Mouse (Mus musculus): ENCODE measurements around the gene Clstn2.

DNA sequence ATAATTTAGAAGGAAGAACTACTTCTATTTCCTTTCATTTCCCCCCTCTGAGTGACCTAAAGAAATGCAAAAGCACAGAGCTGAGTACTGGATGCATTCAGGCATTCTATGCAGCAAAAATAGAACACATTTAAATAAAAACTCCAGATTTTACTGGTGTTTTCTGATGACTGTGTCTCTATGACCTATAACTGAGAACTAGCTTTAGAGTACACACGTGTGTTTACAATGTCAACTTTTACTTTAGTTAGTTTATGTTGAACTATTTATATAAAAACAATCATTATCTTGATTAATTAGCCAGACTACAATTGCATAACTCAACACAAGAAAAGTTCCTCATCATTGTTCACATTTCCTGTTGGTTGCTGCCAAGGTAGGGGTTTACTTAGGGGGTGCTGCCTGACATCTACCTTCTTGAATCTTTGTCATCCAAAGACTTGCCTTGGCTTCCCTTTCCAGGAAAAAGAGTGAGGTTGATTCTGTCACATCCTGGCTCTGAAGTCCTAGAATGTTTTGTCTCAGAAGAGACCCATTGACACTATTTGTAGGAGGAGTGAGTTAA, 603.0 kb downstream of the Clstn2 start:
- TF ChIP-seq CTCF (conservative IDR thresholded peaks at IDR 0.05 in 1 of 2, IDR thresholded peaks at IDR 0.05 in 1 of 2; ENCODE audit: low read depth in 2 of 2, low read length in 2 of 2) (no peak), CHD2 (IDR thresholded peaks at IDR 0.05; ENCODE audit: low read length) (no peak), HCFC1 (IDR thresholded peaks at IDR 0.05; ENCODE audit: low read depth, low read length) (no peak), POLR2AphosphoS2 (IDR thresholded peaks at IDR 0.05; ENCODE audit: low read depth, low read length) (no peak), POLR2A (IDR thresholded peaks at IDR 0.05; ENCODE audit: low read depth, low read length) (no peak), ELF1 (IDR thresholded peaks at IDR 0.05; ENCODE audit: low read depth, low read length) (no peak), TBP (conservative IDR thresholded peaks at IDR 0.05; ENCODE audit: low read depth, low read length) (no peak), MYC (IDR thresholded peaks at IDR 0.05; ENCODE audit: low read depth, low read length) (no peak), KAT2A (IDR thresholded peaks at IDR 0.05; ENCODE audit: insufficient replicate concordance, low read length) (no peak), MXI1 (IDR thresholded peaks at IDR 0.05; ENCODE audit: low read depth, low read length) (no peak), SIN3A (IDR thresholded peaks at IDR 0.05; ENCODE audit: low read length) (no peak), USF2 (conservative IDR thresholded peaks at IDR 0.05; ENCODE audit: low read depth, low read length) (no peak), MAZ (IDR thresholded peaks at IDR 0.05; ENCODE audit: low read depth, low read length) (no peak)

Data from CH12.LX (cell line).